Mouse (Mus musculus): Measurements from ENCODE around the gene Atg10.

DNA sequence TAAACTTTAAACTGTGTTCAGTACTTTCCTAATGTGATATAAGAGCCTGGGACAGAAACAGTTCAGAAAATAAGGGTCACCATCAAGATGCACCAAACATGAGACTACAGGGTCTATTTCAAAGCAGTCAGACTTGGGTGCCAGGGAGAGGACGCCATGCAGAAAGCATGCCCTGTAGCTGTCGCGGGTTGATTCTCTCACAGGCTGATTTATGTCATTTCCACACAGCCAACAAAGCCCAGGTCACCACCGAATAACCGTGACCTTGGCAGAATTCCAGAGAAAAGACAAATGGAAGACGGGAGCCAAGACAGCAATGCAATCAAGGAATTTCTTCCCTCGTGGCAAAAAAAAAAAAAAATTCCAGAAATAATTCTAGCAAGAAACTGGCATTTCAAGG lies 94.7 kb downstream of the Atg10 start:
- no peak for TF ChIP-seq CTCF (conservative IDR thresholded peaks at IDR 0.05; ENCODE audit: low read length)
- TF ChIP-seq POU5F1 (IDR thresholded peaks at IDR 0.05; ENCODE audit: borderline replicate concordance, low read length) = no peak
- TF ChIP-seq NANOG (IDR thresholded peaks at IDR 0.05; ENCODE audit: borderline replicate concordance, low read length) = no peak

Measured in E14TG2a.4 (cell line).